In the genomic region with DNA sequence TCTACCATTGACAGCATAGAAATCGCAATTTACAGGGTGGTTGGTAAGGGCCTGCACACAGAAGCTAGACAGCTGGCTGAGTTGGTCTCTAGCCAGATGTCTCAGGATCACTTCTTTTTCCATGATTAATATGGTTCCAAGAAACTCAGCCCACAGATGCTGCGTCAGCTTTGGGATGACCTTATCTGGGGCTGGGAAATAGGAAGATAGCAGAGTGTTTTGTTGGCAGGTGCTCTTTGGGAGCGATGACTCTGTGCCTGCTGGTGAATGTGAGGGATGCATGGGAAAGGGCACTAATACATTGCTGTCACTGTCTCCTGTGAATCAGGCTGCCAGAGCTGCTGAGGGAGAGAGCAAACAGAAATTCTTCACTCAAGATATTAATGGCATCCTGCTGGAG, we compare ENCODE assay signal across 10 mouse cellular contexts. TPM values are rescaled to one million over a fixed set of nuclear protein-coding genes. Genes with fewer than 3 reads are reported as not detected.
A peak's percentile ranks its signal among the peaks of the same experiment; 100 is the strongest.
DNase-seq lines count a peak whose midpoint lies in the region; ATAC-seq and TF ChIP-seq lines count a peak whose summit lies in the region.
"Had no signal": no experiment of that assay in that cellular context is flagged by ENCODE, and none has a peak within 500 bp of the region (broad histone marks: within the 10 kb centered on the region; RNA-seq: fewer than 3 reads in every experiment).

No protein-coding gene starts in this region.

- no peak overlapping the region for H3K4me2 ChIP-seq in forebrain, embryonic 15.5 days (replicated peaks)
- H3K4me2 ChIP-seq in forebrain, embryonic 13.5 days = no peak overlapping the region
- H3K4me2 ChIP-seq in intestine, postnatal 0 days (replicated peaks; ENCODE audit: low read depth) = no peak overlapping the region
- H3K4me2 ChIP-seq: hindbrain, embryonic 12.5 days had no signal

- H3K4me1 ChIP-seq in forebrain, embryonic 15.5 days = no peaks in the 10 kb centered on the region
- H3K4me1 ChIP-seq in forebrain, embryonic 13.5 days = no peaks in the 10 kb centered on the region
- no peaks in the 10 kb centered on the region for H3K4me1 ChIP-seq in hindbrain, embryonic 10.5 days (replicated peaks)
- H3K4me1 ChIP-seq in intestine, postnatal 0 days (replicated peaks; ENCODE audit: control insufficient read depth, insufficient read depth, low read length) = no peaks in the 10 kb centered on the region
- H3K4me1 ChIP-seq: hindbrain, embryonic 12.5 days had no signal

- no peaks in the 10 kb centered on the region for H3K9me3 ChIP-seq in forebrain, embryonic 15.5 days
- H3K9me3 ChIP-seq in forebrain, embryonic 13.5 days (replicated peaks) = no peaks in the 10 kb centered on the region
- no peaks in the 10 kb centered on the region for H3K9me3 ChIP-seq in hindbrain, embryonic 10.5 days
- no peaks in the 10 kb centered on the region for H3K9me3 ChIP-seq in intestine, postnatal 0 days (ENCODE audit: control insufficient read depth)
- H3K9me3 ChIP-seq: hindbrain, embryonic 12.5 days had no signal

- H3K36me3 ChIP-seq in forebrain, embryonic 15.5 days = peaks cover 71% of the 10 kb centered on the region
- peaks cover 86% of the 10 kb centered on the region for H3K36me3 ChIP-seq in forebrain, embryonic 13.5 days (ENCODE audit: poor library complexity, severe bottlenecking)
- peaks cover 95% of the 10 kb centered on the region for H3K36me3 ChIP-seq in hindbrain, embryonic 10.5 days
- peaks cover 74% of the 10 kb centered on the region for H3K36me3 ChIP-seq in intestine, postnatal 0 days (ENCODE audit: control insufficient read depth, insufficient read depth)

- WGBS in forebrain, embryonic 15.5 days = 77% methylated on average over 3 of the region's 3 CpGs
- 96% methylated on average over 3 of the region's 3 CpGs for WGBS in forebrain, embryonic 13.5 days
- WGBS in hindbrain, embryonic 10.5 days = 94% methylated on average over 3 of the region's 3 CpGs
- WGBS in intestine, postnatal 0 days = 74% methylated on average over 3 of the region's 3 CpGs

- no peak for TF ChIP-seq CTCF in intestine, postnatal 0 days (IDR thresholded peaks at IDR 0.05; ENCODE audit: low read depth)

- no peak overlapping the region for H3K4me3 ChIP-seq in forebrain, embryonic 15.5 days
- H3K4me3 ChIP-seq in forebrain, embryonic 13.5 days = no peak overlapping the region
- no peak overlapping the region for H3K4me3 ChIP-seq in hindbrain, embryonic 10.5 days
- H3K4me3 ChIP-seq in intestine, postnatal 0 days (ENCODE audit: low read depth, low read length) = no peak overlapping the region
- H3K4me3 ChIP-seq: hindbrain, embryonic 12.5 days had no signal

- H3K27me3 ChIP-seq in forebrain, embryonic 15.5 days = no peaks in the 10 kb centered on the region
- H3K27me3 ChIP-seq in forebrain, embryonic 13.5 days = no peaks in the 10 kb centered on the region
- no peaks in the 10 kb centered on the region for H3K27me3 ChIP-seq in hindbrain, embryonic 10.5 days (ENCODE audit: insufficient read depth, poor library complexity, severe bottlenecking)
- no peaks in the 10 kb centered on the region for H3K27me3 ChIP-seq in intestine, postnatal 0 days (replicated peaks; ENCODE audit: control insufficient read depth, insufficient read depth, low read length)
- H3K27me3 ChIP-seq: hindbrain, embryonic 12.5 days had no signal

- DNase-seq in left cerebral cortex, adult 18-20 months (ENCODE audit: low spot score in 2 of 2) = peak; percentile 25 to 39
- DNase-seq in left cerebral cortex, adult 11 months (ENCODE audit: low spot score) = no peak
- DNase-seq in cerebellum, postnatal 10 days = peak; percentile 32 to 42
- peak; percentile 21 to 26 for DNase-seq in left cerebral cortex, postnatal 36 days (ENCODE audit: low spot score in 2 of 2)
- DNase-seq in hindbrain, embryonic 10.5 days (ENCODE audit: low spot score) = no peak

- H3K9ac ChIP-seq in forebrain, embryonic 15.5 days (replicated peaks) = no peak overlapping the region
- no peak overlapping the region for H3K9ac ChIP-seq in forebrain, embryonic 13.5 days
- no peak overlapping the region for H3K9ac ChIP-seq in intestine, postnatal 0 days (ENCODE audit: low read depth, low read length)
- H3K9ac ChIP-seq: hindbrain, embryonic 12.5 days had no signal

- ATAC-seq in forebrain, embryonic 15.5 days (replicated peaks) = no peak
- ATAC-seq in forebrain, embryonic 13.5 days = no peak
- ATAC-seq in intestine, postnatal 0 days = no peak

- intact Hi-C loops in left cerebral cortex, postnatal 36 days (cut with DNase I) = no loop called here

- H3K27ac ChIP-seq in forebrain, embryonic 15.5 days (replicated peaks) = peak overlapping the region; percentile 5; the same call in 1 of the 2 replicates
- no peak overlapping the region; the same call in 1 of the 2 replicates for H3K27ac ChIP-seq in forebrain, embryonic 13.5 days
- no peak overlapping the region for H3K27ac ChIP-seq in hindbrain, embryonic 10.5 days
- no peak overlapping the region for H3K27ac ChIP-seq in intestine, postnatal 0 days (ENCODE audit: low read depth, low read length)
- H3K27ac ChIP-seq: hindbrain, embryonic 12.5 days; macrophage had no signal

RNA-seq across cellular contexts. Expression of a gene that starts 20.5 kb away (rescaled TPM):
- 17.8 and 18.3 TPM in 2 replicates for polyA plus RNA-seq in forebrain, embryonic 15.5 days (2015; fragmentation: Nextera tagmentation; extraction: Ambion mirVana)
- 18.0 and 18.2 TPM in 2 replicates for polyA plus RNA-seq in forebrain, embryonic 13.5 days (2015; fragmentation: Nextera tagmentation; extraction: Ambion mirVana)
- total RNA-seq in left cerebral cortex, adult 18-20 months (2021) = 10 to 100 TPM; 42.1 to 43.9 TPM
- total RNA-seq in left cerebral cortex, postnatal 36 days (2021) = 10 to 100 TPM; 39.4 to 49.6 TPM
- polyA plus RNA-seq in hindbrain, embryonic 10.5 days (2016; fragmentation: Nextera tagmentation; extraction: Ambion mirVana) = 17.8 TPM in 2 replicates
- 14.7 and 16.7 TPM in 2 replicates for polyA plus RNA-seq in intestine, postnatal 0 days (2015; fragmentation: Nextera tagmentation; extraction: Ambion mirVana)

RNA-seq across cellular contexts. Expression of a gene that starts 20.7 kb away (rescaled TPM):
- 192 and 196 TPM in 2 replicates for polyA plus RNA-seq in forebrain, embryonic 15.5 days (2015; fragmentation: Nextera tagmentation; extraction: Ambion mirVana)
- 188 and 207 TPM in 2 replicates for polyA plus RNA-seq in forebrain, embryonic 13.5 days (2015; fragmentation: Nextera tagmentation; extraction: Ambion mirVana)
- total RNA-seq in left cerebral cortex, adult 18-20 months (2021) = 100 to 1,000 TPM; 139 to 149 TPM
- 100 to 1,000 TPM; 145 to 150 TPM for total RNA-seq in left cerebral cortex, postnatal 36 days (2021)
- polyA plus RNA-seq in hindbrain, embryonic 10.5 days (2016; fragmentation: Nextera tagmentation; extraction: Ambion mirVana) = 211 and 219 TPM in 2 replicates
- 65.3 and 69.7 TPM in 2 replicates for polyA plus RNA-seq in intestine, postnatal 0 days (2015; fragmentation: Nextera tagmentation; extraction: Ambion mirVana)

RNA-seq across cellular contexts. Expression of a gene that starts 57.0 kb away (rescaled TPM):
- 91.4 and 99.8 TPM in 2 replicates for polyA plus RNA-seq in forebrain, embryonic 15.5 days (2015; fragmentation: Nextera tagmentation; extraction: Ambion mirVana)
- 88.1 and 102 TPM in 2 replicates for polyA plus RNA-seq in forebrain, embryonic 13.5 days (2015; fragmentation: Nextera tagmentation; extraction: Ambion mirVana)
- total RNA-seq in left cerebral cortex, adult 18-20 months (2021) = 100 to 1,000 TPM; 198 to 216 TPM
- 100 to 1,000 TPM; 195 to 236 TPM for total RNA-seq in left cerebral cortex, postnatal 36 days (2021)
- polyA plus RNA-seq in hindbrain, embryonic 10.5 days (2016; fragmentation: Nextera tagmentation; extraction: Ambion mirVana) = 63.7 and 108 TPM in 2 replicates
- 21.8 and 25.3 TPM in 2 replicates for polyA plus RNA-seq in intestine, postnatal 0 days (2015; fragmentation: Nextera tagmentation; extraction: Ambion mirVana)

Comparison
In these comparisons a context has a peak if more than half of its experiments do, and no peak if none do; other contexts are left out.
1. DNase-seq: peak in left cerebral cortex, adult 18-20 months (2 of 2), cerebellum, postnatal 10 days (2 of 2) and left cerebral cortex, postnatal 36 days (2 of 2); none in left cerebral cortex, adult 11 months (single experiment) and hindbrain, embryonic 10.5 days (single experiment).